Mouse (Mus musculus): Measurements from ENCODE around the gene Vav3. TPM values are rescaled to one million over a fixed set of nuclear protein-coding genes. Genes with fewer than 3 reads are reported as not detected.

Gene Vav3
- polyA plus RNA-seq, 1 experiment from 2014 or later, result 25.6 TPM

DNA sequence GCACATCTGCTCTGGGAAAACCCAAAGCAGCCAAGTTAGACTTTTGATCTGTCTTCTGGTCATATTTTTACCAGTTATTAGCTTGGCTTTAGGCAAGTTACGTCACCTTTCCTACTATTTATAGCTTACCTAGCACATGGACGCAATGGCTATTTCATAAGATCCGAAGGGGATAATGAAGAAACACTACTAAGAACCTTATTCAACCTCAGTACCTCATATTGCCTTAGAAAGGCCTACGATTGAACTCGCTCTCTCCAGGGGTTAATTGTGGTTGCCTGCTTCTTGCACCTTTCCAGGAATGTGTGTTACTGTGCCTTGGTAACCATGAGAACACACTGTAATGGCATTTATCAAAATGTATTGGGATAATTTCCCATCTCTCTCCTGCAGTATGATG, 61.1 kb downstream of the Vav3 start:
- ATAC-seq (ENCODE audit: low FRiP score) (no peak), DNase-seq (ENCODE audit: low spot score) (no peak)
- Histone ChIP-seq H3K9ac (ENCODE audit: low read depth, low read length) (no peak overlapping the region), H3K4me1 (replicated peaks; ENCODE audit: control insufficient read depth, insufficient read depth, low read length) (no peaks in the 10 kb centered on the region), H3K36me3 (ENCODE audit: control insufficient read depth, insufficient read depth, low read length) (no peaks in the 10 kb centered on the region), H3K4me2 (replicated peaks; ENCODE audit: low read depth, low read length) (no peak overlapping the region), H3K27me3 (ENCODE audit: control insufficient read depth, insufficient read depth, low read length) (no peaks in the 10 kb centered on the region), H3K4me3 (ENCODE audit: low read depth, low read length) (no peak overlapping the region), H3K9me3 (ENCODE audit: control insufficient read depth, low read length) (no peaks in the 10 kb centered on the region), H3K27ac (ENCODE audit: low read depth, low read length) (no peak overlapping the region)
- WGBS, result 92% methylated on average over 5 of the region's 5 CpGs

DNA sequence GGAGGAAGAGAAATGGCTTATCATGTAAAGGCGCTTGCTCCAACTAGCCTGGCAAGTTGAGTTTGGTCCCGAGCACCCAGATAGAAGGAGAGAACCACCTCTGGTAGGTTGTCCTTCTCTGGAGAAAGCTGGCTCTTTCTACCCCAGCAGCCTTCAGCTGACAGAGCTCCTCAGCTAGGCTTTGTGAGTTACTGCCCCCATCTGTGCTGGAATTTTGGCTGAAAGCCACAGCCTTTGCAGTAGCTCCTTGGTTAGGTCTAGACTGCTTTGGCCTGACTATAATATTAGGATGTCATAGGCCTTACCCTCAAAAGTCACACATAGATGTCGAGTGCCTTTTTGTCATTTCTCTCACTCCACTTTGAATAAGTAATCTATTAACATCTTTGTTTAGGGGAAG, 70.8 kb downstream of the Vav3 start:
- H3K4me2 ChIP-seq (replicated peaks; ENCODE audit: low read depth, low read length), result no peak overlapping the region
- no peaks in the 10 kb centered on the region for H3K4me1 ChIP-seq (replicated peaks; ENCODE audit: control insufficient read depth, insufficient read depth, low read length)
- 90% methylated on average over 3 of the region's 3 CpGs for WGBS
- no peak overlapping the region for H3K27ac ChIP-seq (ENCODE audit: low read depth, low read length)
- H3K9ac ChIP-seq (ENCODE audit: low read depth, low read length), result no peak overlapping the region
- no peaks in the 10 kb centered on the region for H3K36me3 ChIP-seq (ENCODE audit: control insufficient read depth, insufficient read depth, low read length)
- no peaks in the 10 kb centered on the region for H3K9me3 ChIP-seq (ENCODE audit: control insufficient read depth, low read length)
- no peaks in the 10 kb centered on the region for H3K27me3 ChIP-seq (ENCODE audit: control insufficient read depth, insufficient read depth, low read length)
- no peak overlapping the region for H3K4me3 ChIP-seq (ENCODE audit: low read depth, low read length)
- ATAC-seq (ENCODE audit: low FRiP score), result no peak
- no peak for DNase-seq (ENCODE audit: low spot score)

DNA sequence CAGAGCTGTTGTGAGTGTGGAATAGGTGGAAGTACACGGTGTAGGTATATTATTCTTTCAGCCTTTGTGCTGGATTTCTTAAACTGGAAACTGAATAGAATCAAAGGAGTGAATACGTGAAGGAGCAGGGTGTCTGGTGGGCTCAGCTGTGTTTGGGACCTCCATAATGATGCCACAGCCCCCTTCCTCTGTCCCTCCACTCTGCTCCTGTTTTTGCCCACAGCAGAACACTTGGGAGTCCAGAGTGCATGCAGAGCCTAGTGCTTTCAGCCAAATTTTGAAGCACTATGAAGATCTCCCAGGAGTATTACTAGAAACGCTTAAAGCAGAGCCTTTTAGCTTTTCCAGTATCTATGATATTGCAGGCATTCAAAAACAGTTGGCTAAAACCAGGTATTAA, 80.0 kb downstream of the Vav3 start:
- Histone ChIP-seq H3K27me3 (ENCODE audit: control insufficient read depth, insufficient read depth, low read length) (no peaks in the 10 kb centered on the region), H3K9ac (ENCODE audit: low read depth, low read length) (no peak overlapping the region), H3K9me3 (ENCODE audit: control insufficient read depth, low read length) (no peaks in the 10 kb centered on the region), H3K27ac (ENCODE audit: low read depth, low read length) (no peak overlapping the region), H3K36me3 (ENCODE audit: control insufficient read depth, insufficient read depth, low read length) (no peaks in the 10 kb centered on the region), H3K4me2 (replicated peaks; ENCODE audit: low read depth, low read length) (no peak overlapping the region), H3K4me3 (ENCODE audit: low read depth, low read length) (no peak overlapping the region), H3K4me1 (replicated peaks; ENCODE audit: control insufficient read depth, insufficient read depth, low read length) (no peaks in the 10 kb centered on the region)
- 61% methylated on average over 3 of the region's 3 CpGs for WGBS
- no peak for ATAC-seq (ENCODE audit: low FRiP score)
- DNase-seq (ENCODE audit: low spot score), result no peak

DNA sequence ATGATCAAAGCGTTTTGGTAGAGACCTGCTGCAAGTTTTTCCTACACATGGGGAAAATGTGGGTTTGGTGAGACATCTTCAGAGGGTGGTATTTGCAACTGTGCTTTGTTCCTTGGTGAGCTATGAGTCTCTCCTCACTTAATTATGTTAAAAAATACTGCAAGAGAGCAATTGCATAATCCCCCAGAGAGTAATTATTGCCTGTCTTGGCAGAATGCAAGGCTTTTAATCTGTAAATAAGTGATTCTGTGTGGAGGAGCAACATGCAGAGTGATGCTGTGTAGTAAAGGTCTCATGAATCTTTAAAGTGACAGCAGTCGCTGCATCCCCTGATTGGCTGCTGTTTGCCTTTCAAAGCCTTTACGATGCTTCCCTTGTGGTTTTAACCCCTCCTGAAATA, 80.6 kb downstream of the Vav3 start:
- Histone ChIP-seq H3K27ac (ENCODE audit: low read depth, low read length) (no peak overlapping the region), H3K4me1 (replicated peaks; ENCODE audit: control insufficient read depth, insufficient read depth, low read length) (no peaks in the 10 kb centered on the region), H3K9me3 (ENCODE audit: control insufficient read depth, low read length) (no peaks in the 10 kb centered on the region), H3K4me2 (replicated peaks; ENCODE audit: low read depth, low read length) (no peak overlapping the region), H3K4me3 (ENCODE audit: low read depth, low read length) (no peak overlapping the region), H3K36me3 (ENCODE audit: control insufficient read depth, insufficient read depth, low read length) (no peaks in the 10 kb centered on the region), H3K27me3 (ENCODE audit: control insufficient read depth, insufficient read depth, low read length) (no peaks in the 10 kb centered on the region), H3K9ac (ENCODE audit: low read depth, low read length) (no peak overlapping the region)
- ATAC-seq (ENCODE audit: low FRiP score) (no peak), DNase-seq (ENCODE audit: low spot score) (no peak)
- 42% methylated on average over 3 of the region's 3 CpGs for WGBS

DNA sequence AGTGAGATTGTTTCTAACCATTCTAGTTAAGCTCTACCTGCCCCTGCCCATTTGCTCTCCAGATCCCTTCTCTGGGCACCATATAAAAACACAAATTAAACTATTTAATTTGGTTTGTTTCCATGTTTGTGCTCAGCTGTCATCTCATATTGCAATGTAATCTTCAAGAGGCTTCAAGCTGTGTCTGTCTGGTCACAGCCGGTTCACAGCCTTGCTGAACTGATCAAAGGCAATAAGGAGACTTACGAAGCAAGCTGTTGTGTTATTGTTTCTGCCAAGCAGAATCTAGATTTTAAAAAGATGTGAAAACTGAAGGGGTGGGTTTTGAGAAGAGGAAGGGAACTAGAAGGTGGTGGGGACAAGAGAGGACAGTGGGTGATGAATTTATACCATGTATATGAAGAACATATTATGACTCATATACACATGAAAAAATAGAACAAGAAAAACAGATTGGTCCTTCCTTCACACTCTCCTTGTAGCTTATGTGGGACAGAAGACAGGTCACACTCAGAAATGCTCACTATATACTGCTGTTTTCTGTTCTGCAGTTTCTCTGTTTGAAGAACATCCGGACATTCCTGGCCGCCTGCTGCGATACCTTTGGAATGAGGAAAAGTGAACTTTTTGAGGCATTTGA, 83.1 kb downstream of the Vav3 start:
- Histone ChIP-seq H3K4me3 (ENCODE audit: low read depth, low read length) (no peak overlapping the region), H3K9me3 (ENCODE audit: control insufficient read depth, low read length) (no peaks in the 10 kb centered on the region), H3K4me2 (replicated peaks; ENCODE audit: low read depth, low read length) (no peak overlapping the region), H3K4me1 (replicated peaks; ENCODE audit: control insufficient read depth, insufficient read depth, low read length) (no peaks in the 10 kb centered on the region), H3K27me3 (ENCODE audit: control insufficient read depth, insufficient read depth, low read length) (no peaks in the 10 kb centered on the region), H3K36me3 (ENCODE audit: control insufficient read depth, insufficient read depth, low read length) (no peaks in the 10 kb centered on the region), H3K9ac (ENCODE audit: low read depth, low read length) (no peak overlapping the region), H3K27ac (ENCODE audit: low read depth, low read length) (no peak overlapping the region)
- ATAC-seq (ENCODE audit: low FRiP score) (no peak), DNase-seq (ENCODE audit: low spot score) (no peak)
- 79% methylated on average over 5 of the region's 5 CpGs for WGBS

DNA sequence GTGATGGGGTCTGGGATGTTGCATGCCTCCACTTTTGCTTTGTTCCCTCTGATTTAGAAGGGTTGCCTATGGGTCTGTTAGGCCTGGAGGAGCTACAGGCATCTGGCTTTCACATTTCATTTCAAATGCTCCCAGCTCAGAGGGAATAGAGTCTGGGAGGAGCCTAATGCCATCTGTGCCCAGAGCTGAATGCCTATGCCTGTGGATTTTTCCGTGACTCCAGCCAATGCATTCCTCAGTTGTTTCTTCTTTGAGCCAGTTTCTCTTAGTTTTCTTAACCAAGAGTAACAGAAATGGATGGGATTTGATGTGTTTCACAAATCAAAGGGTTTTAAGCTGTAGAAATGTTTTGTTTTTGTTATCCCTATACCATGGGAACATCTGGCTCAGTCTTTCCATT, 90.8 kb downstream of the Vav3 start:
- ATAC-seq (ENCODE audit: low FRiP score) (no peak), DNase-seq (ENCODE audit: low spot score) (no peak)
- no peaks in the 10 kb centered on the region for H3K9me3 ChIP-seq (ENCODE audit: control insufficient read depth, low read length)
- no peak overlapping the region for H3K27ac ChIP-seq (ENCODE audit: low read depth, low read length)
- H3K36me3 ChIP-seq (ENCODE audit: control insufficient read depth, insufficient read depth, low read length), result no peaks in the 10 kb centered on the region
- H3K4me2 ChIP-seq (replicated peaks; ENCODE audit: low read depth, low read length), result no peak overlapping the region
- H3K4me1 ChIP-seq (replicated peaks; ENCODE audit: control insufficient read depth, insufficient read depth, low read length), result no peaks in the 10 kb centered on the region
- no peaks in the 10 kb centered on the region for H3K27me3 ChIP-seq (ENCODE audit: control insufficient read depth, insufficient read depth, low read length)
- H3K9ac ChIP-seq (ENCODE audit: low read depth, low read length), result no peak overlapping the region
- 85% methylated on average over 1 of the region's 1 CpGs for WGBS
- no peak overlapping the region for H3K4me3 ChIP-seq (ENCODE audit: low read depth, low read length)

DNA sequence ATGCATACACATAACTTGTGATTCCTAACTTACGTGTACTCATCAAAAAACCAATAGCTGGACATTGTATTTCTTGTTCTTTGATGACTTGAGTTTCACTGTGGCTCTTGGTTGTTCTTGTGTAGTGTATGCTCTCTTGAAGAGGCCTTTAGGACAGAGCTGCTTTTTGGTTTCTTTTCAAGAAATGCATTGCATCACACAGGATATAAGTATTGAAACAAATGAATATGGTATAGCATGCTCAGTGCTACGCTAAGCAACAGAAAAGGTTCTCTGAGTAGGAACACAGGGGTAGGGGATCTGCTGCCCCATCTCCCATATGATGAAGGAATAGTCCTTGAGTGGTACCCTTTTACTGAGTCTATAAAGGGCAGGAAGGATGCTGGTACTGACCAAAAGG, 98.1 kb downstream of the Vav3 start:
- WGBS, result 90% methylated on average over 2 of the region's 2 CpGs
- H3K27ac ChIP-seq (ENCODE audit: low read depth, low read length), result no peak overlapping the region
- H3K9ac ChIP-seq (ENCODE audit: low read depth, low read length), result no peak overlapping the region

DNA sequence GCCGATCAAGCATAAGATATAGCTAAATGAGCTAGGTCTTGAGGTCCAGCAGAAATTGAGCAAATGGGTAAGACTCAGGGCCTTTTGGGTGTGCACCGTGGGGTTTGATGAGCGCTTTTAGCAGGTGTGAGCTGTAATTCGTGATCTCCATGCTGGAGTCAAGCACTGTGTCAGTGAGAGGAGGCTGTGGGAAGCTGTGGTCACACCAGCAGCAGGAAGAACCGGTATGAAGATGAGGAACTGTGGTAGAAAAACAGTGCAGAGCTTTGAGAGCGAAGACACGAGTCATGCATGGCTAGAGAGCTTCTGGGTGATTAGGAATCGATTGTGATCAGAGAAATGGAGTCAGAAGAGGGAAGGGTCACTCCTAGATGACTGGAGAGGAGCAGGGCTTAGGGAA, 98.8 kb downstream of the Vav3 start:
- H3K36me3 ChIP-seq (ENCODE audit: control insufficient read depth, insufficient read depth, low read length), result no peaks in the 10 kb centered on the region
- no peak for ATAC-seq (ENCODE audit: low FRiP score)
- no peaks in the 10 kb centered on the region for H3K4me1 ChIP-seq (replicated peaks; ENCODE audit: control insufficient read depth, insufficient read depth, low read length)
- H3K9me3 ChIP-seq (ENCODE audit: control insufficient read depth, low read length), result no peaks in the 10 kb centered on the region
- no peak for DNase-seq (ENCODE audit: low spot score)
- no peaks in the 10 kb centered on the region for H3K27me3 ChIP-seq (ENCODE audit: control insufficient read depth, insufficient read depth, low read length)
- no peak overlapping the region for H3K27ac ChIP-seq (ENCODE audit: low read depth, low read length)
- 88% methylated on average over 8 of the region's 8 CpGs for WGBS
- no peak overlapping the region for H3K4me2 ChIP-seq (replicated peaks; ENCODE audit: low read depth, low read length)
- H3K9ac ChIP-seq (ENCODE audit: low read depth, low read length), result no peak overlapping the region
- no peak overlapping the region for H3K4me3 ChIP-seq (ENCODE audit: low read depth, low read length)

More for the DNA sequence above, 98.1 kb downstream of the Vav3 start:
- DNase-seq (ENCODE audit: low spot score) (no peak), ATAC-seq (ENCODE audit: low FRiP score) (no peak)
- Histone ChIP-seq H3K9me3 (ENCODE audit: control insufficient read depth, low read length) (no peaks in the 10 kb centered on the region), H3K36me3 (ENCODE audit: control insufficient read depth, insufficient read depth, low read length) (no peaks in the 10 kb centered on the region), H3K27me3 (ENCODE audit: control insufficient read depth, insufficient read depth, low read length) (no peaks in the 10 kb centered on the region), H3K4me2 (replicated peaks; ENCODE audit: low read depth, low read length) (no peak overlapping the region), H3K4me3 (ENCODE audit: low read depth, low read length) (no peak overlapping the region), H3K4me1 (replicated peaks; ENCODE audit: control insufficient read depth, insufficient read depth, low read length) (no peaks in the 10 kb centered on the region)

DNA sequence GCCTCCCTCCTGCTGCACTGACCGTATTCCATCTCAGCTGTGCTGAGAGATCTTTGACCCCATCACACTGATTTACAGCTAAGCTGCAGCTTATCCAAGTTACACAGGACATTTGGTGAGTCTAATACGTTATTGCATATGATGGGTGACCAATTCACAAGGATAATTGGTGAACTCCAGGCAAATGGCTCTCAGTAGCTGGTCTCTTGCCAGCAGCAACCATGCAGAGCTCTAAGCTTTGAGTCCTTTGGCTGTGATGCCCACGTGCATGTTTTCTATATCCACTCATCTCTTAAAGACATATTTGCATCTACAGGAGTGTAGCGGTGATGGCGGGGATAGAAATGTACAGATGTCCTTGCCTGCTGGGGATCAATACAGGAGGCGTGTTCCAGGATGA, 99.5 kb downstream of the Vav3 start:
- H3K27me3 ChIP-seq (ENCODE audit: control insufficient read depth, insufficient read depth, low read length), result no peaks in the 10 kb centered on the region
- no peaks in the 10 kb centered on the region for H3K36me3 ChIP-seq (ENCODE audit: control insufficient read depth, insufficient read depth, low read length)
- 80% methylated on average over 6 of the region's 6 CpGs for WGBS
- no peak overlapping the region for H3K4me3 ChIP-seq (ENCODE audit: low read depth, low read length)
- no peak overlapping the region for H3K9ac ChIP-seq (ENCODE audit: low read depth, low read length)
- ATAC-seq (ENCODE audit: low FRiP score) (no peak), DNase-seq (ENCODE audit: low spot score) (no peak)
- H3K9me3 ChIP-seq (ENCODE audit: control insufficient read depth, low read length), result no peaks in the 10 kb centered on the region
- H3K4me2 ChIP-seq (replicated peaks; ENCODE audit: low read depth, low read length), result no peak overlapping the region
- H3K4me1 ChIP-seq (replicated peaks; ENCODE audit: control insufficient read depth, insufficient read depth, low read length), result no peaks in the 10 kb centered on the region
- no peak overlapping the region for H3K27ac ChIP-seq (ENCODE audit: low read depth, low read length)

Data from hindbrain, embryonic 11.5 days (tissue).